ENCODE assay signal across 23 mouse cellular contexts in genomic region chr19:53694020-53694419, GRCm38 (mm10). TPM values are rescaled to one million over a fixed set of nuclear protein-coding genes. Genes with fewer than 3 reads are reported as not detected.
DNase-seq lines count a peak whose midpoint lies in the region; ATAC-seq and TF ChIP-seq lines count a peak whose summit lies in the region.
"Had no signal": no experiment of that assay in that cellular context is flagged by ENCODE, and none has a peak within 500 bp of the region (broad histone marks: within the 10 kb centered on the region; RNA-seq: fewer than 3 reads in every experiment).

No protein-coding gene starts in this region.

- H3K4me3 ChIP-seq in heart, embryonic 13.5 days, result no peak overlapping the region
- H3K4me3 ChIP-seq in heart, embryonic 15.5 days, result no peak overlapping the region
- H3K4me3 ChIP-seq in heart, embryonic 10.5 days, result no peak overlapping the region
- H3K4me3 ChIP-seq in heart, postnatal 0 days (ENCODE audit: low read depth, low read length), result no peak overlapping the region
- H3K4me3 ChIP-seq in myocyte, result no peak overlapping the region
- H3K4me3 ChIP-seq: embryonic facial prominence, embryonic 10.5 days; embryonic facial prominence, embryonic 12.5 days; forebrain, embryonic 13.5 days; forebrain, embryonic 15.5 days had no signal

- H3K4me1 ChIP-seq in heart, embryonic 13.5 days, result peaks cover 69% of the 10 kb centered on the region
- peaks cover 35% of the 10 kb centered on the region for H3K4me1 ChIP-seq in heart, embryonic 15.5 days (replicated peaks)
- H3K4me1 ChIP-seq in heart, embryonic 10.5 days, result peaks cover 48% of the 10 kb centered on the region
- peaks cover 30% of the 10 kb centered on the region for H3K4me1 ChIP-seq in heart, postnatal 0 days (ENCODE audit: control insufficient read depth, insufficient read depth)

- no peak for TF ChIP-seq CTCF in heart, postnatal 0 days (IDR thresholded peaks at IDR 0.05; ENCODE audit: low read depth)

- no peak for TF ChIP-seq POLR2A in myocyte (IDR thresholded peaks at IDR 0.05; ENCODE audit: insufficient read length, low read depth)

- H3K36me3 ChIP-seq in heart, embryonic 13.5 days, result peaks cover 1% of the 10 kb centered on the region; the same call in 1 of the 2 replicates
- no peaks in the 10 kb centered on the region for H3K36me3 ChIP-seq in heart, embryonic 15.5 days
- H3K36me3 ChIP-seq in heart, embryonic 10.5 days, result 0 out of 2 replicates have a peak, but pooled peaks cover under 1% of the 10 kb centered on the region
- no peaks in the 10 kb centered on the region for H3K36me3 ChIP-seq in heart, postnatal 0 days (replicated peaks; ENCODE audit: control insufficient read depth, insufficient read depth, low read length)
- H3K36me3 ChIP-seq in myocyte (ENCODE audit: control insufficient read depth, insufficient read depth), result no peaks in the 10 kb centered on the region
- H3K36me3 ChIP-seq: embryonic facial prominence, embryonic 10.5 days; embryonic facial prominence, embryonic 12.5 days; forebrain, embryonic 15.5 days; G1E had no signal

- DNase-seq in heart, postnatal 10 days, result no peak
- DNase-seq in heart, embryonic 10.5 days (ENCODE audit: low spot score), result no peak
- no peak for DNase-seq in heart, postnatal 0 days (ENCODE audit: low spot score)
- DNase-seq in heart, adult 8-10 months (ENCODE audit: low spot score), result no peak
- DNase-seq in right cerebral cortex, postnatal 4 days, result no peak
- DNase-seq: adrenal gland, adult 8-10 months; adrenal gland, postnatal 14 days; adrenal gland, postnatal 36 days; cerebellum, adult 11-12 months; cerebellum, adult 2 months; cerebellum, adult 9-10 months; cerebellum, postnatal 10 days; cerebellum, postnatal 25 days had no signal

- H3K27ac ChIP-seq in heart, embryonic 13.5 days (replicated peaks), result peak overlapping the region; percentile 34; the same call in 1 of the 2 replicates
- H3K27ac ChIP-seq in heart, embryonic 15.5 days, result peak overlapping the region; percentile 20; the same call in 1 of the 2 replicates
- H3K27ac ChIP-seq in heart, embryonic 10.5 days, result no peak overlapping the region
- peak overlapping the region; percentile 7; the same call in 1 of the 2 replicates for H3K27ac ChIP-seq in heart, postnatal 0 days (ENCODE audit: low read depth)
- H3K27ac ChIP-seq: embryonic facial prominence, embryonic 10.5 days; embryonic facial prominence, embryonic 12.5 days; forebrain, embryonic 13.5 days; forebrain, embryonic 15.5 days had no signal

- H3K27me3 ChIP-seq in heart, embryonic 13.5 days (replicated peaks), result no peaks in the 10 kb centered on the region
- H3K27me3 ChIP-seq in heart, embryonic 15.5 days, result no peaks in the 10 kb centered on the region
- H3K27me3 ChIP-seq in heart, embryonic 10.5 days (ENCODE audit: insufficient read depth, poor library complexity, severe bottlenecking), result no peaks in the 10 kb centered on the region
- H3K27me3 ChIP-seq in heart, postnatal 0 days (ENCODE audit: control insufficient read depth, insufficient read depth, low read length), result no peaks in the 10 kb centered on the region
- H3K27me3 ChIP-seq in myocyte (ENCODE audit: control insufficient read depth, insufficient read depth, insufficient read length), result no peaks in the 10 kb centered on the region
- H3K27me3 ChIP-seq: forebrain, embryonic 13.5 days; forebrain, embryonic 15.5 days; Patski had no signal

- no peak overlapping the region for H3ac ChIP-seq in myocyte (ENCODE audit: control insufficient read depth, insufficient read length)

- 3% methylated on average over 1 of the region's 1 CpGs for WGBS in heart, embryonic 13.5 days
- 12% methylated on average over 1 of the region's 1 CpGs for WGBS in heart, embryonic 15.5 days
- WGBS in heart, embryonic 10.5 days, result 23% methylated on average over 1 of the region's 1 CpGs
- WGBS in heart, postnatal 0 days, result 8% methylated on average over 1 of the region's 1 CpGs

- peaks cover 65% of the 10 kb centered on the region for H3K79me2 ChIP-seq in myocyte (ENCODE audit: control insufficient read depth, insufficient read depth)

- no peaks in the 10 kb centered on the region for H3K9me3 ChIP-seq in heart, embryonic 13.5 days
- H3K9me3 ChIP-seq in heart, embryonic 15.5 days (replicated peaks), result no peaks in the 10 kb centered on the region
- no peaks in the 10 kb centered on the region for H3K9me3 ChIP-seq in heart, embryonic 10.5 days
- H3K9me3 ChIP-seq in heart, postnatal 0 days (replicated peaks; ENCODE audit: control insufficient read depth, low read length), result no peaks in the 10 kb centered on the region
- H3K9me3 ChIP-seq: embryonic facial prominence, embryonic 10.5 days; embryonic facial prominence, embryonic 12.5 days; forebrain, embryonic 13.5 days; forebrain, embryonic 15.5 days; G1E had no signal

- intact Hi-C loops in heart, postnatal 10 days (cut with DNase I), result no loop called here

- no peak overlapping the region for H3K9ac ChIP-seq in heart, embryonic 13.5 days
- no peak overlapping the region for H3K9ac ChIP-seq in heart, embryonic 15.5 days
- H3K9ac ChIP-seq in heart, postnatal 0 days (replicated peaks; ENCODE audit: low read depth, low read length), result no peak overlapping the region
- H3K9ac ChIP-seq: embryonic facial prominence, embryonic 12.5 days; forebrain, embryonic 13.5 days; forebrain, embryonic 15.5 days had no signal

- TF ChIP-seq EP300 in heart, postnatal 0 days (IDR thresholded peaks at IDR 0.05; ENCODE audit: low read depth), result no peak

- ATAC-seq in heart, embryonic 13.5 days (ENCODE audit: extremely low read depth, insufficient number of reproducible peaks, low FRiP score, low TSS enrichment), result no peak
- no peak for ATAC-seq in heart, embryonic 15.5 days (replicated peaks; ENCODE audit: insufficient number of reproducible peaks, insufficient read depth, low FRiP score, low read depth)
- ATAC-seq in heart, postnatal 0 days (ENCODE audit: insufficient read depth, low read depth), result no peak
- ATAC-seq: activated CD4-positive, CD25-positive, alpha-beta regulatory T cell, adult 4 months; forebrain, embryonic 13.5 days; forebrain, embryonic 15.5 days; Patski had no signal

- H3K4me2 ChIP-seq in heart, embryonic 13.5 days, result no peak overlapping the region
- H3K4me2 ChIP-seq in heart, embryonic 15.5 days, result no peak overlapping the region
- H3K4me2 ChIP-seq in heart, postnatal 0 days (ENCODE audit: low read depth, low read length), result no peak overlapping the region
- H3K4me2 ChIP-seq in myocyte (ENCODE audit: low read depth), result no peak overlapping the region
- H3K4me2 ChIP-seq: embryonic facial prominence, embryonic 12.5 days; forebrain, embryonic 13.5 days; forebrain, embryonic 15.5 days had no signal

TF ChIP-seq in myocyte, 11 proteins besides CTCF, POLR2A, EP300 and RAD21:
- TF ChIP-seq POLR2AphosphoS2 (IDR thresholded peaks at IDR 0.05; ENCODE audit: insufficient read length, low read depth) (no peak), MYOD1 (IDR thresholded peaks at IDR 0.05; ENCODE audit: control insufficient read depth in 1 of 3, insufficient read length in 2 of 3, low read depth in 2 of 3) (peak in 2 of 3 experiments; percentile 55 to 66)

RNA-seq across cellular contexts. Expression of gene Rbm20, which starts 16.9 kb away (rescaled TPM):
- polyA plus RNA-seq in heart, embryonic 13.5 days (2015; fragmentation: Nextera tagmentation; extraction: Ambion mirVana), result 33.1 and 36.3 TPM in 2 replicates
- 100 to 1,000 TPM; 257 to 294 TPM for total RNA-seq in heart, postnatal 10 days (2021)
- polyA plus RNA-seq in heart, embryonic 15.5 days (2015; fragmentation: Nextera tagmentation; extraction: Ambion mirVana), result 39.9 and 44.4 TPM in 2 replicates
- polyA plus RNA-seq in heart, embryonic 10.5 days (2016; fragmentation: Nextera tagmentation; extraction: Ambion mirVana), result 18.3 and 34.7 TPM in 2 replicates
- 328 and 340 TPM in 2 replicates for total RNA-seq in heart, postnatal 0 days (2014; rRNA removed; ENCODE audit: low replicate concordance)
- polyA plus RNA-seq in heart, postnatal 0 days (2015; fragmentation: Nextera tagmentation; extraction: Ambion mirVana), result 58.5 and 65.2 TPM in 2 replicates
- 100 to 1,000 TPM; 232 to 257 (median 245) TPM for total RNA-seq in heart, adult 8-10 months (2022)
- polyA plus RNA-seq in myocyte (2012; fragmentation: generic; extraction: Trizol), result 35.4 TPM
